Mouse (Mus musculus) megakaryocyte, embryonic 14.5 days (primary cell): ENCODE results near the gene Ankrd13b.

Experiments used
- FLI1 ChIP-seq: IDR thresholded peaks from 2 replicates; pipeline ENCODE4 v1.6.1; 2012; ENCODE audit warnings: low read length, inconsistent platforms, mixed read lengths
- GATA1 ChIP-seq: IDR thresholded peaks from 3 replicates; pipeline ENCODE4 v1.6.1; 2012; ENCODE audit warnings: mixed read lengths, low read length, inconsistent platforms, borderline replicate concordance

DNA sequence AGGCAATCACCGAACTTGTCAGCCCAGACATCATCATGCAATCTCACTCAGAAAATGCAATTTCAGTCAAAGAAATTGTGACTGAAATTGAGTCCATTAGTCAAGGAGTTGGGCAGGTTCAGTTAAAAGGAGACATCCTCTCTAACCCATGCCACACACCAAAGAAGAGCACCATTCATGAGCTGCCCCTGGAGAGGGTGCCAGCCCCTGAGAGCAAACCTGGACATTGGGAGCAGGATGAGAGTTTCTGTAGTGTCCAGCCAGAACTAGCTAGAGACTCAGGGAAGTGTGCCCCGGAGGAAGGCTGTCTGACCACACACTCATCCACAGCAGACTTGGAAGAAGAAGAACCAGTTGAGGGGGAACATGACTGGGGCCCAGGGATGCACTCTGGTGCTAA lies 36.1 kb downstream of the Ankrd13b start:
- no peak for TF ChIP-seq GATA1
- TF ChIP-seq FLI1 = no peak
